In the genomic region with DNA sequence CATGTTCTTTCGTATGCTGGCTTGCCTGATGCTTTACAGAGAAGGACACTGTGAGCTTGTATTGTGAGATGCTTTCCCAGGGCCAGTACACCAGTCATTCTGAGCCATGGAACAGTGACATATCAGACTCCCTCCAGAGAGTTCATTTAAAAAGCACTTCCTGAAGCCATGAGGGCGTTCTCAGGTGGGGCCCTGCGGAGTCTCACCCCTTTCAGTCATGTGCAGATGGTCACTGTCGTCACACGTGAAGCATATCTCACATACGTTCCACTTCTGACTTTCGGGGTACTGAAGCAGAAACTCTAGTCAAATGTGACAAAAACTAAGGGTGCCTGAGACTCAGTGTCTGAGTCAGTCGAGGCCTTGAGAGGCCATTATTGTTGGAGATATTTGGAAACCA, we compare ENCODE assay signal across 17 mouse cellular contexts.
"Had no signal": no experiment of that assay in that cellular context is flagged by ENCODE, and none has a peak within 500 bp of the region (broad histone marks: within the 10 kb centered on the region; RNA-seq: fewer than 3 reads in every experiment).

No protein-coding gene starts in this region.

- H3K36me3 ChIP-seq: limb, embryonic 13.5 days; liver, embryonic 15.5 days; lung, embryonic 15.5 days; midbrain, embryonic 12.5 days had no signal

- DNase-seq: kidney, adult 18-20 months; kidney, postnatal 10 days; kidney, postnatal 4 days; left cerebral cortex, postnatal 4 days; lung, postnatal 14 days; right cerebral cortex, adult 18-20 months; right cerebral cortex, postnatal 25 days; thymus, adult 2 months; thymus, postnatal 25 days had no signal

- H3K9ac ChIP-seq: limb, embryonic 13.5 days; liver, embryonic 15.5 days; lung, embryonic 15.5 days; midbrain, embryonic 12.5 days had no signal

- H3K4me3 ChIP-seq: limb, embryonic 13.5 days; liver, embryonic 15.5 days; lung, embryonic 15.5 days; megakaryocyte, embryonic 14.5 days; midbrain, embryonic 12.5 days had no signal

- H3K27me3 ChIP-seq: liver, embryonic 15.5 days; lung, embryonic 15.5 days had no signal

- ATAC-seq: midbrain, embryonic 16.5 days had no signal

- H3K4me1 ChIP-seq: midbrain, embryonic 12.5 days had no signal

- H3K4me2 ChIP-seq: limb, embryonic 13.5 days; liver, embryonic 15.5 days; lung, embryonic 15.5 days; midbrain, embryonic 12.5 days had no signal

- H3K27ac ChIP-seq: limb, embryonic 13.5 days; liver, embryonic 15.5 days; lung, embryonic 15.5 days; macrophage; midbrain, embryonic 12.5 days; stomach, postnatal 0 days had no signal

- H3K9me3 ChIP-seq: limb, embryonic 13.5 days; liver, embryonic 15.5 days; lung, embryonic 15.5 days; megakaryocyte, embryonic 14.5 days; midbrain, embryonic 12.5 days had no signal
